Mouse (Mus musculus) midbrain, embryonic 13.5 days (tissue): ENCODE measurements around the gene Dio1. TPM values are rescaled to one million over a fixed set of nuclear protein-coding genes. Genes with fewer than 3 reads are reported as not detected.

Experiments used
- ATAC-seq: fragments of 200-750 bp; cut with Nextera tagmentation; 2 replicates; pipeline ENCODE4 v1.8.0; 2017; ENCODE audit warnings: mild to moderate bottlenecking, moderate TSS enrichment, moderate library complexity
- H3K27ac ChIP-seq: fragments of 300-500 bp; sonication (generic); 2 replicates; pipeline ENCODE4 v1.5.1; 2015; ENCODE audit warnings: inconsistent platforms, mild to moderate bottlenecking, moderate library complexity
- H3K27me3 ChIP-seq: fragments of 300-500 bp; sonication (generic); 2 replicates; pipeline ENCODE4 v1.6.1; 2015; ENCODE audit warnings: mild to moderate bottlenecking, inconsistent platforms
- H3K36me3 ChIP-seq: fragments of 300-500 bp; sonication (generic); 2 replicates; pipeline ENCODE4 v1.6.1; 2015; ENCODE audit warnings: mild to moderate bottlenecking, inconsistent platforms
- H3K4me1 ChIP-seq: fragments of 300-500 bp; sonication (generic); replicated peaks from 2 replicates; pipeline ENCODE4 v1.6.1; 2015; ENCODE audit warnings: inconsistent platforms
- H3K4me2 ChIP-seq: fragments of 300-500 bp; sonication (generic); replicated peaks from 2 replicates; pipeline ENCODE4 v1.6.1; 2015; ENCODE audit warnings: moderate library complexity, mild to moderate bottlenecking, inconsistent platforms
- H3K4me3 ChIP-seq: fragments of 300-500 bp; sonication (generic); replicated peaks from 2 replicates; pipeline ENCODE4 v1.5.1; 2015; ENCODE audit warnings: mild to moderate bottlenecking, inconsistent platforms
- H3K9ac ChIP-seq: fragments of 300-500 bp; sonication (generic); replicated peaks from 2 replicates; pipeline ENCODE4 v1.6.1; 2015; ENCODE audit warnings: mild to moderate bottlenecking, inconsistent platforms
- H3K9me3 ChIP-seq: fragments of 300-500 bp; sonication (generic); 2 replicates; pipeline ENCODE4 v1.6.1; 2016; ENCODE audit warnings: mild to moderate bottlenecking, inconsistent platforms
- WGBS: fragments of 180-500 bp; shearing (Covaris S2); methylation state at CpG from one replicate; pipeline ENCODE4 v1.1.7; 2015; 5-methylcytosine and 5-hydroxymethylcytosine counted together
- polyA plus RNA-seq: library from polyadenylated mRNA; unstranded; fragments of >200 nt; fragmentation: Nextera tagmentation; extraction: Ambion mirVana; gene quantifications from 2 replicates; pipeline ENCODE4 v1.2.1, GENCODE M21; 2015

The Dio1 gene
- polyA plus RNA-seq, 1 experiment from 2014 or later, result 0.13 TPM

GRCm38 (mm10) chr4:107333514-107333913 is 26.5 kb upstream of the Dio1 start:
- H3K36me3 ChIP-seq, result peaks cover 11% of the 10 kb centered on the region; the same call in 1 of the 2 replicates
- no peak overlapping the region for H3K27ac ChIP-seq
- no peak overlapping the region for H3K9ac ChIP-seq
- H3K9me3 ChIP-seq, result peaks cover 3% of the 10 kb centered on the region; the same call in 1 of the 2 replicates
- no peaks in the 10 kb centered on the region for H3K4me1 ChIP-seq
- no peak overlapping the region for H3K4me3 ChIP-seq
- H3K4me2 ChIP-seq, result no peak overlapping the region
- 90% methylated on average over 4 of the region's 4 CpGs for WGBS
- no peak for ATAC-seq
- H3K27me3 ChIP-seq, result no peaks in the 10 kb centered on the region

- Histone ChIP-seq H3K27me3 (no peaks in the 10 kb centered on the region), H3K4me2 (no peak overlapping the region), H3K9me3 (peaks cover under 1% of the 10 kb centered on the region; the same call in 1 of the 2 replicates), H3K4me3 (no peak overlapping the region), H3K27ac (no peak overlapping the region), H3K4me1 (no peaks in the 10 kb centered on the region), H3K9ac (no peak overlapping the region), H3K36me3 (peaks cover 35% of the 10 kb centered on the region)
- 95% methylated on average over 8 of the region's 8 CpGs for WGBS
- ATAC-seq, result no peak
Measured at GRCm38 (mm10) chr4:107328530-107328929, 21.6 kb upstream of the Dio1 start.

- Histone ChIP-seq H3K9ac (no peak overlapping the region), H3K27me3 (no peaks in the 10 kb centered on the region), H3K4me2 (no peak overlapping the region), H3K4me1 (no peaks in the 10 kb centered on the region), H3K4me3 (no peak overlapping the region), H3K36me3 (peaks cover 81% of the 10 kb centered on the region), H3K9me3 (no peaks in the 10 kb centered on the region), H3K27ac (no peak overlapping the region)
- ATAC-seq, result no peak
- 96% methylated on average over 2 of the region's 2 CpGs for WGBS
Measured at GRCm38 (mm10) chr4:107323113-107323512, 16.1 kb upstream of the Dio1 start.

DNA sequence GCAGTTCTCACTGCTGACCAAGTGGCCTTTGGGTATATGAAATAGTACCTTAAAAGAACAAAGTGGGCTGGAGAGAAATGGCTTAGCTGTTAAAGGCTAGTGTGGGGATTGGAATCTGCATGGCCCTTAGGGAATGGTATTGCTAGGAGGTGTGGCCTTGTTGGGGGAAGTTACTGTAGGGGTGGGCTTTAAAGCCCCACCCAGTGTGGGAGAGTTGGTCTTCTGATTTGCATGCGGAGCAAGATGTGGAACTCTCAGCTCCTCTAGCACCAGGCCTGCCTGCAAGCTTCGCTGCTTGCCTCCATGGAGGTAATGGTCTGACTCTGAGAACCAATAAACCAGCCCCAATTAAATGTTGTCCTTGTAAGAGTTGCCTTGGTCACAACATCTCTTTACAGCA is 14.1 kb upstream of the Dio1 start:
- Histone ChIP-seq H3K27ac (no peak overlapping the region), H3K4me3 (no peak overlapping the region)
- no peak for ATAC-seq

GRCm38 (mm10) chr4:107318646-107319045 is 11.7 kb upstream of the Dio1 start:
- WGBS, result 88% methylated on average over 8 of the region's 8 CpGs
- H3K4me2 ChIP-seq, result no peak overlapping the region
- no peak overlapping the region for H3K27ac ChIP-seq
- H3K36me3 ChIP-seq, result peaks cover 63% of the 10 kb centered on the region
- H3K4me1 ChIP-seq, result peaks cover 11% of the 10 kb centered on the region
- H3K9me3 ChIP-seq, result no peaks in the 10 kb centered on the region
- H3K9ac ChIP-seq, result no peak overlapping the region
- H3K27me3 ChIP-seq, result no peaks in the 10 kb centered on the region
- H3K4me3 ChIP-seq, result no peak overlapping the region
- no peak for ATAC-seq

More for the DNA sequence above, 14.1 kb upstream of the Dio1 start:
- no peak overlapping the region for H3K9ac ChIP-seq
- peaks cover 76% of the 10 kb centered on the region for H3K36me3 ChIP-seq
- H3K9me3 ChIP-seq, result no peaks in the 10 kb centered on the region
- WGBS, result 89% methylated on average over 2 of the region's 2 CpGs
- no peak overlapping the region for H3K4me2 ChIP-seq
- H3K27me3 ChIP-seq, result no peaks in the 10 kb centered on the region
- H3K4me1 ChIP-seq, result no peaks in the 10 kb centered on the region

- peak overlapping the region; percentile 70 for H3K9ac ChIP-seq
- no peak for ATAC-seq
- WGBS, result 11% methylated on average over 7 of the region's 7 CpGs
- no peaks in the 10 kb centered on the region for H3K27me3 ChIP-seq
- peaks cover 14% of the 10 kb centered on the region for H3K4me1 ChIP-seq
- H3K4me2 ChIP-seq, result peak overlapping the region; percentile 74
- H3K36me3 ChIP-seq, result peaks cover 22% of the 10 kb centered on the region
- peak overlapping the region; percentile 64 for H3K4me3 ChIP-seq
- H3K27ac ChIP-seq, result no peak overlapping the region
- H3K9me3 ChIP-seq, result no peaks in the 10 kb centered on the region
Measured at GRCm38 (mm10) chr4:107314479-107314805, 7.5 kb upstream of the Dio1 start.

DNA sequence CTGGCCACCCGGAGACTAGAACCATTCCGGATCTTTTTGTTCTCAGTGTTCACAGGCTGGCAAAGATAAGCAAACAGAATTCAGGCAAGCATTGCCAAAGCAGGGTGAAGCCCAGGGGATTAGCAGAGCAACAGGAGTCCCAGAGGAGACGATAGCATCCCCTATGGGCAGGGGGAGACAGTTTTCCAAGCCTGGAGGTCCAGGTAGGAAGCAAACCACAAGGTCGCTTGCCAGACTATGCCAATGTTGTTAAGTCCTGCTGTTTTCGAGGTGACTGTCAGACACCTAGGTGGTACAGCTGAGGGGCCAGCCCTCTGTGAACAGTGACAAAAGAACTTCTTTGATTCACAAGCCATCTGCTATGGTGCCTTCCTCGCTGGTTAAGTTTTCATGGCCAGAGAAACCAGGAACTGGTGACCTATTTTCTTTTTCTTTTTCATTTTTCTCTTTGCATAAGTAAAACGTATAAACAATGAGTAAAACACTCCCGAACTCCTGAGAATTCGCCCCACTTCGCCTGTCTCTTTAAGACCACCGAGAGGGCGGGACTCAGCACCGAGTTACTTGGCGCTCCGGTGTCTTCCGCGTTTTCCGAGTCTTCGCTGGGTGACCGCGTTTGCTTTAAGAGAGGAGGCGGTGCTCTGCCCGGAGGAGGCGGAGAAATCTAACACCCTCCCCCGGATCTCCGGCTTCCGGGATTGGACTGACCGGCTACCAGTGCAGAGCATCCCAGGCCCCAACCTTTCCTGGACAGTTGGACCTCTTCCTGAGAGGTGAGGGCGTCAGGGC is 6.9 kb upstream of the Dio1 start, which contains the start of gene Yipf1:
Gene Yipf1, plus strand, starts transcription at position 674 of the 789 bp plus-strand sequence.
- H3K27ac ChIP-seq, result peak within 1 kb of the TSS; percentile 57
- peak within 1 kb of the TSS; percentile 74 for H3K4me2 ChIP-seq
- no peaks in the 10 kb centered on the region for H3K27me3 ChIP-seq
- WGBS, result under 1% methylated on average over 29 of the region's 29 CpGs
- peak within 1 kb of the TSS; percentile 64 for H3K4me3 ChIP-seq
- H3K9me3 ChIP-seq, result no peaks in the 10 kb centered on the region
- H3K9ac ChIP-seq, result peak within 1 kb of the TSS; percentile 70
- H3K4me1 ChIP-seq, result peaks cover 14% of the 10 kb centered on the region
- H3K36me3 ChIP-seq, result peaks cover 16% of the 10 kb centered on the region
- peak; percentile 96 for ATAC-seq

GRCm38 (mm10) chr4:107303531-107303930 is 3.4 kb downstream of the Dio1 start:
- no peaks in the 10 kb centered on the region for H3K27me3 ChIP-seq
- WGBS, result 67% methylated on average over 3 of the region's 3 CpGs
- ATAC-seq, result no peak

GRCm38 (mm10) chr4:107302832-107303231 is 4.1 kb downstream of the Dio1 start:
- Histone ChIP-seq H3K4me2 (no peak overlapping the region), H3K36me3 (no peaks in the 10 kb centered on the region)
- 86% methylated on average over 4 of the region's 4 CpGs for WGBS

More at GRCm38 (mm10) chr4:107303531-107303930, 3.4 kb downstream of the Dio1 start:
- no peak overlapping the region for H3K9ac ChIP-seq
- no peaks in the 10 kb centered on the region for H3K4me1 ChIP-seq
- no peak overlapping the region for H3K4me3 ChIP-seq
- H3K4me2 ChIP-seq, result no peak overlapping the region
- H3K9me3 ChIP-seq, result no peaks in the 10 kb centered on the region
- H3K36me3 ChIP-seq, result no peaks in the 10 kb centered on the region
- no peak overlapping the region for H3K27ac ChIP-seq

GRCm38 (mm10) chr4:107302221-107302620 is 4.7 kb downstream of the Dio1 start:
- Histone ChIP-seq H3K27ac (no peak overlapping the region), H3K36me3 (no peaks in the 10 kb centered on the region), H3K4me1 (no peaks in the 10 kb centered on the region), H3K27me3 (no peaks in the 10 kb centered on the region), H3K9ac (no peak overlapping the region), H3K4me2 (no peak overlapping the region), H3K9me3 (no peaks in the 10 kb centered on the region), H3K4me3 (no peak overlapping the region)
- ATAC-seq, result no peak
- 93% methylated on average over 9 of the region's 9 CpGs for WGBS

More at GRCm38 (mm10) chr4:107302832-107303231, 4.1 kb downstream of the Dio1 start:
- Histone ChIP-seq H3K27ac (no peak overlapping the region), H3K9ac (no peak overlapping the region), H3K4me3 (no peak overlapping the region), H3K4me1 (no peaks in the 10 kb centered on the region), H3K9me3 (no peaks in the 10 kb centered on the region), H3K27me3 (no peaks in the 10 kb centered on the region)
- ATAC-seq, result no peak

- Histone ChIP-seq H3K4me2 (no peak overlapping the region), H3K4me3 (no peak overlapping the region), H3K27me3 (no peaks in the 10 kb centered on the region), H3K9ac (no peak overlapping the region), H3K36me3 (no peaks in the 10 kb centered on the region), H3K4me1 (no peaks in the 10 kb centered on the region), H3K27ac (no peak overlapping the region), H3K9me3 (no peaks in the 10 kb centered on the region)
- WGBS, result 96% methylated on average over 1 of the region's 1 CpGs
- 0 out of 2 replicates have a peak, but pooled peaks have one; percentile 24 for ATAC-seq
Measured at GRCm38 (mm10) chr4:107300902-107301555, 5.9 kb downstream of the Dio1 start.

- Histone ChIP-seq H3K9ac (no peak overlapping the region), H3K36me3 (no peaks in the 10 kb centered on the region), H3K4me3 (no peak overlapping the region), H3K4me2 (no peak overlapping the region), H3K4me1 (no peaks in the 10 kb centered on the region), H3K27ac (no peak overlapping the region), H3K9me3 (no peaks in the 10 kb centered on the region), H3K27me3 (no peaks in the 10 kb centered on the region)
- WGBS, result 82% methylated on average over 4 of the region's 4 CpGs
- no peak for ATAC-seq
Measured at GRCm38 (mm10) chr4:107300371-107300770, 6.6 kb downstream of the Dio1 start.
